Comparison of ENCODE assay signal across 24 mouse cellular contexts in the genomic region with DNA sequence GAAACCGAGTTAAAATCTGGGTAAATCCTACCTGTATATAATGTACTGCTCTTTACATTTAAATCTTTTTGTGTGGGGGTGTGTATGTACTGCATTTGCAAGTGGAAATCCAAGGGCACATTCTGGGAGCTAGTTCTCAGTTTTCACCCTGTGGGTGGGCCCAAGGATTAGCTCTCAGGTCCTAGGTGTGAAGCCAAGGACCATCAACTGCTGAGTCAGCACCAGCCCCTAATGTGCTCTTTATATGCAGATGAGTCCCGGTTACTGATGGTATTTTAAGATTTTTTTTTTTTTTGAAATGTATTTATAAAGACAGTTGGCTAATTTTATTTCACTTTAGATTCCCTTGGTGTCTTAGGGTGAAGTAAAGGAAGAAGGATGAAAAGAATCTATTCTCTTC.
DNase-seq lines count a peak whose midpoint lies in the region; TF ChIP-seq lines count a peak whose summit lies in the region.
"Had no signal": no experiment of that assay in that cellular context is flagged by ENCODE, and none has a peak within 500 bp of the region (broad histone marks: within the 10 kb centered on the region; RNA-seq: fewer than 3 reads in every experiment).

No protein-coding gene starts in this region.

- dilution Hi-C loops in CH12.LX (cut with MboI; ENCODE audit: extremely low pct_ligation_motif_present, extremely low pct_unique_long_range_greater_than_20kb, low sequenced_read_pairs): no loop called here

- H3K4me1 ChIP-seq in CH12.LX (ENCODE audit: control insufficient read depth in 1 of 2, insufficient read depth in 2 of 2): no peaks in the 10 kb centered on the region
- no peaks in the 10 kb centered on the region for H3K4me1 ChIP-seq in ES-Bruce4 (ENCODE audit: control insufficient read depth, insufficient read depth, low read length)
- H3K4me1 ChIP-seq: forebrain, embryonic 10.5 days; forebrain, embryonic 13.5 days; heart, embryonic 12.5 days; heart, embryonic 15.5 days; hindbrain, embryonic 10.5 days; hindbrain, embryonic 13.5 days; intestine, embryonic 15.5 days had no signal

- in situ Hi-C loops in CH12.LX (cut with MboI; ENCODE audit: low pct_ligation_motif_present, low pct_unique_long_range_greater_than_20kb, low sequenced_read_pairs): no loop called here

- no peak overlapping the region for H3K4me2 ChIP-seq in CH12.LX (ENCODE audit: insufficient read depth, low read depth, poor library complexity, severe bottlenecking)
- H3K4me2 ChIP-seq: forebrain, embryonic 13.5 days; heart, embryonic 12.5 days; heart, embryonic 15.5 days; hindbrain, embryonic 13.5 days; intestine, embryonic 15.5 days had no signal

- H3K27me3 ChIP-seq in CH12.LX (replicated peaks) (no peaks in the 10 kb centered on the region), ES-Bruce4 (ENCODE audit: control insufficient read depth, insufficient read depth, low read length, poor library complexity, severe bottlenecking) (no peaks in the 10 kb centered on the region)
- H3K27me3 ChIP-seq: forebrain, embryonic 13.5 days; heart, embryonic 12.5 days; heart, embryonic 15.5 days; hindbrain, embryonic 13.5 days; intestine, embryonic 15.5 days had no signal

- no peaks in the 10 kb centered on the region for H3K79me2 ChIP-seq in CH12.LX (replicated peaks; ENCODE audit: control insufficient read depth, extremely low read depth, insufficient read depth, poor library complexity, severe bottlenecking)

- no peak for DNase-seq in CH12.LX (ENCODE audit: extremely low read depth)
- DNase-seq in R1 (ENCODE audit: low read depth, low spot score): peak; percentile 61
- DNase-seq in telencephalon, adult 2 months (ENCODE audit: low read depth, low spot score): peak; percentile 9
- DNase-seq in layer of hippocampus, postnatal 10 days (ENCODE audit: low spot score in 2 of 2): no peak
- no peak for DNase-seq in cerebellum, postnatal 14 days
- DNase-seq: adrenal gland, adult 2 months; adrenal gland, postnatal 14 days; cerebellum, adult 11-12 months; cerebellum, adult 8-10 months; cerebellum, postnatal 10 days; forebrain, postnatal 0 days; gastrocnemius, postnatal 10 days; heart, adult 11 months; heart, postnatal 10 days; heart, postnatal 36 days; kidney, adult 11 months had no signal

- H3K36me3 ChIP-seq in CH12.LX (replicated peaks in 1 of 2; ENCODE audit: control insufficient read depth in 1 of 2, insufficient read depth in 1 of 2, low read length in 1 of 2) (peaks cover 8 to 47% of the 10 kb centered on the region in 2 experiments), ES-Bruce4 (ENCODE audit: control insufficient read depth, insufficient read depth, low read length, poor library complexity, severe bottlenecking) (peaks cover 5% of the 10 kb centered on the region)

- TF ChIP-seq POLR2A in CH12.LX (IDR thresholded peaks at IDR 0.05; ENCODE audit: low read depth, low read length) (no peak), ES-Bruce4 (IDR thresholded peaks at IDR 0.05; ENCODE audit: insufficient read depth, low read length) (no peak)

- TF ChIP-seq CTCF in CH12.LX (conservative IDR thresholded peaks at IDR 0.05 in 1 of 2, IDR thresholded peaks at IDR 0.05 in 1 of 2; ENCODE audit: low read depth in 2 of 2, low read length in 2 of 2) (no peak), ES-Bruce4 (IDR thresholded peaks at IDR 0.05; ENCODE audit: low read depth, low read length) (no peak)

- no peak for TF ChIP-seq RAD21 in CH12.LX (IDR thresholded peaks at IDR 0.05; ENCODE audit: low read depth, low read length)

- H3K9ac ChIP-seq in CH12.LX (ENCODE audit: insufficient read depth, low read depth) (no peak overlapping the region), ES-Bruce4 (ENCODE audit: low read depth, poor library complexity, severe bottlenecking) (no peak overlapping the region)
- H3K9ac ChIP-seq: forebrain, embryonic 13.5 days; forebrain, postnatal 0 days; heart, embryonic 12.5 days; heart, embryonic 15.5 days; hindbrain, embryonic 13.5 days; intestine, embryonic 15.5 days had no signal

- TF ChIP-seq EP300 in CH12.LX (IDR thresholded peaks at IDR 0.05; ENCODE audit: low read length) (no peak), ES-Bruce4 (IDR thresholded peaks at IDR 0.05; ENCODE audit: insufficient read depth, low read depth, low read length) (0 out of 2 replicates have a peak, but pooled peaks have one; percentile 19)

- H3K27ac ChIP-seq in CH12.LX (ENCODE audit: insufficient read depth, low read depth) (no peak overlapping the region), ES-Bruce4 (ENCODE audit: insufficient read depth, low read length) (no peak overlapping the region)
- H3K27ac ChIP-seq: forebrain, embryonic 10.5 days; forebrain, embryonic 13.5 days; heart, embryonic 15.5 days; hindbrain, embryonic 10.5 days; hindbrain, embryonic 13.5 days; intestine, embryonic 15.5 days had no signal

- no peaks in the 10 kb centered on the region for H3K9me3 ChIP-seq in CH12.LX (replicated peaks; ENCODE audit: low read length)
- H3K9me3 ChIP-seq in ES-Bruce4 (replicated peaks; ENCODE audit: control insufficient read depth, insufficient read depth, low read length, poor library complexity, severe bottlenecking): no peaks in the 10 kb centered on the region
- H3K9me3 ChIP-seq: forebrain, embryonic 10.5 days; forebrain, embryonic 13.5 days; heart, embryonic 12.5 days; heart, embryonic 15.5 days; hindbrain, embryonic 10.5 days; hindbrain, embryonic 13.5 days; intestine, embryonic 15.5 days had no signal

- no peak overlapping the region for H3K4me3 ChIP-seq in CH12.LX (replicated peaks in 1 of 3; ENCODE audit: low read depth in 2 of 3, low read length in 2 of 3, poor library complexity in 1 of 3)
- no peak overlapping the region for H3K4me3 ChIP-seq in ES-Bruce4 (ENCODE audit: low read depth, low read length)
- H3K4me3 ChIP-seq: forebrain, embryonic 10.5 days; forebrain, embryonic 13.5 days; heart, embryonic 12.5 days; heart, embryonic 15.5 days; hindbrain, embryonic 10.5 days; hindbrain, embryonic 13.5 days; intestine, embryonic 15.5 days had no signal

TF ChIP-seq in CH12.LX, 34 proteins besides CTCF, POLR2A, EP300 and RAD21:
- TF ChIP-seq SMC3 (IDR thresholded peaks at IDR 0.05; ENCODE audit: low read depth, low read length): no peak
- peak; percentile 86 for TF ChIP-seq MAFK (IDR thresholded peaks at IDR 0.05; ENCODE audit: insufficient replicate concordance, low read length)
- no peak for TF ChIP-seq IRF4 (IDR thresholded peaks at IDR 0.05; ENCODE audit: low read depth, low read length)
- TF ChIP-seq PAX5 (IDR thresholded peaks at IDR 0.05; ENCODE audit: low read length): no peak
- no peak for TF ChIP-seq KAT2A (IDR thresholded peaks at IDR 0.05; ENCODE audit: insufficient replicate concordance, low read length)
- no peak for TF ChIP-seq CHD2 (IDR thresholded peaks at IDR 0.05; ENCODE audit: low read length)
- TF ChIP-seq ZMIZ1 (IDR thresholded peaks at IDR 0.05; ENCODE audit: low read depth, low read length): no peak
- no peak for TF ChIP-seq JUND (conservative IDR thresholded peaks at IDR 0.05; ENCODE audit: low read depth, low read length)
- no peak for TF ChIP-seq ELF1 (IDR thresholded peaks at IDR 0.05; ENCODE audit: low read depth, low read length)

Comparison
In these comparisons a context has a peak if more than half of its experiments do, and no peak if none do; other contexts are left out.
1. DNase-seq: peak in R1 (single experiment) and telencephalon, adult 2 months (single experiment); none in CH12.LX (single experiment), layer of hippocampus, postnatal 10 days (0 of 2) and cerebellum, postnatal 14 days (0 of 2).